Mouse (Mus musculus) liver, embryonic 14.5 days (tissue): Measurements from ENCODE around the gene Rtbdn. TPM values are rescaled to one million over a fixed set of nuclear protein-coding genes. Genes with fewer than 3 reads are reported as not detected.
A peak's percentile ranks its signal among the peaks of the same experiment; 100 is the strongest.

Experiments
- ATAC-seq: fragments of 200-750 bp; cut with Nextera tagmentation; 2 replicates; pipeline ENCODE4 v1.8.0; 2017; ENCODE audit warnings: moderate number of reproducible peaks, mild to moderate bottlenecking, moderate library complexity; ENCODE audit not compliant: insufficient read depth
- DNase-seq, 3 experiments: peaks; one replicate each; pipeline ENCODE4 v3.0.0-alpha.2; 2012 to 2013; ENCODE audit warnings: low read depth in 3 of 3, low spot score in 3 of 3
- H3K27ac ChIP-seq: fragments of 300-500 bp; sonication (generic); 2 replicates; pipeline ENCODE4 v1.5.1; 2014; ENCODE audit warnings: moderate library complexity, mild to moderate bottlenecking, control low read depth, inconsistent platforms
- H3K27me3 ChIP-seq: fragments of 300-500 bp; sonication (generic); 2 replicates; pipeline ENCODE4 v1.6.1; 2014; ENCODE audit warnings: mild to moderate bottlenecking, low read length, moderate library complexity; ENCODE audit not compliant: control insufficient read depth, insufficient read depth
- H3K36me3 ChIP-seq: fragments of 300-500 bp; sonication (generic); replicated peaks from 2 replicates; pipeline ENCODE4 v1.6.1; 2014; ENCODE audit warnings: low read depth; ENCODE audit not compliant: control insufficient read depth, insufficient read depth
- H3K4me1 ChIP-seq, 2 experiments: fragments of 200-500 bp in 1 of 2; fragments of 300-500 bp in 1 of 2; sonication (generic) in 1 of 2; replicated peaks; 2 replicates each; pipeline ENCODE4 v1.6.1; 2012 to 2014; ENCODE audit warnings: antibody characterized with exemption in 1 of 2, inconsistent platforms in 1 of 2, low read length in 1 of 2; ENCODE audit not compliant: control insufficient read depth in 2 of 2, insufficient read depth in 2 of 2
- H3K4me2 ChIP-seq: fragments of 300-500 bp; sonication (generic); 2 replicates; pipeline ENCODE4 v1.6.1; 2014; ENCODE audit warnings: low read depth, mild to moderate bottlenecking, control low read depth, moderate library complexity
- H3K4me3 ChIP-seq, 2 experiments: fragments of 200-500 bp in 1 of 2; fragments of 300-500 bp in 1 of 2; sonication (generic) in 1 of 2; 2 replicates each; pipeline ENCODE4 v1.5.1; 2012 to 2014; ENCODE audit warnings: low read depth in 2 of 2, low read length in 2 of 2, mild to moderate bottlenecking in 2 of 2, control low read depth in 1 of 2, inconsistent platforms in 1 of 2, moderate library complexity in 1 of 2; ENCODE audit not compliant: insufficient read depth in 1 of 2
- H3K9ac ChIP-seq: fragments of 300-500 bp; sonication (generic); replicated peaks from 2 replicates; pipeline ENCODE4 v1.6.1; 2014; ENCODE audit warnings: mild to moderate bottlenecking, control low read depth, moderate library complexity
- H3K9me3 ChIP-seq: fragments of 300-500 bp; sonication (generic); 2 replicates; pipeline ENCODE4 v1.6.1; 2016; ENCODE audit warnings: low read length, mixed read lengths; ENCODE audit not compliant: control insufficient read depth
- CTCF ChIP-seq: IDR thresholded peaks from 2 replicates; pipeline ENCODE4 v1.5.1; 2016; ENCODE audit warnings: antibody characterized with exemption, low read depth, control low read depth
- EP300 ChIP-seq: IDR thresholded peaks from 2 replicates; pipeline ENCODE4 v1.6.1; 2016; ENCODE audit warnings: antibody characterized with exemption, low read depth
- WGBS: fragments of 180-500 bp; shearing (Covaris S2); extraction: QIAGEN DNeasy Blood & Tissue Kit; methylation state at CpG from one replicate; pipeline ENCODE4 v1.1.7; 2014; ENCODE audit not compliant: insufficient replicate concordance; 5-methylcytosine and 5-hydroxymethylcytosine counted together
- polyA plus RNA-seq, 2 experiments: library from polyadenylated mRNA; depleted of rRNA in 1 of 2; stranded (reverse) in 1 of 2; unstranded in 1 of 2; fragments of >200 nt; fragmentation: Nextera tagmentation in 1 of 2; extraction: Ambion mirVana in 1 of 2; gene quantifications; 2 replicates each; pipeline versions ENCODE4 v1.2.1 to v1.2.3; 2012 to 2014

Gene Rtbdn
- polyA plus RNA-seq, 2 experiments: not detected

DNA sequence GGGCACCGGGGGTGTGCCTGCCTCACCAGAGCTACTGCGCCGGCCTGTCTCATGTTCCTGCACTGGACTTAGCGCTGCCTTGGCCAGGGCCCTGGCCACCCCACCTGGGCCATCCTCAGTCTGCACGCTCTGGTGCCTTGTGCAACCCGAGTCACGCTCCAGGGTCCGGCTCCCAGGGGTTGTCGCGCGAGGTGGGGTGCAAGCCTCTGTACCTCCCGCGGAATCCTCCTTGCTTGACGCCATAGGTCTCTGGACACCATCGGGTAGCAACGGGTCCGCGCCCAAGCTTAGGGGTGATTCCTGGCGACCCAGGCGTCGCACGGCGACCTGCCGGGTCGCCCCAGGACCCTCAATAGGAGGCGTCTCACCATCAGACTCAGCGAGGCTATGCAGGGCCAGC lies 34.4 kb upstream of the Rtbdn start:
- H3K4me2 ChIP-seq: peak overlapping the region; percentile 61
- H3K27ac ChIP-seq: no peak overlapping the region
- peak overlapping the region in 1 of 2 experiments; percentile 40; a peak in 3 of 4 replicates for H3K4me3 ChIP-seq
- no peaks in the 10 kb centered on the region; the same call in 1 of the 2 replicates for H3K36me3 ChIP-seq
- no peak overlapping the region for H3K9ac ChIP-seq
- peaks cover 6% of the 10 kb centered on the region for H3K27me3 ChIP-seq
- TF ChIP-seq EP300: no peak
- 0 out of 2 replicates have a peak, but pooled peaks have one; percentile 2 for TF ChIP-seq CTCF
- ATAC-seq (no peak), DNase-seq (no peak)
- no peaks in the 10 kb centered on the region for H3K9me3 ChIP-seq
- WGBS: 35% methylated on average over 27 of the region's 27 CpGs
- peaks cover 3 to 18% of the 10 kb centered on the region in 2 experiments; a peak in 3 of 4 replicates for H3K4me1 ChIP-seq

DNA sequence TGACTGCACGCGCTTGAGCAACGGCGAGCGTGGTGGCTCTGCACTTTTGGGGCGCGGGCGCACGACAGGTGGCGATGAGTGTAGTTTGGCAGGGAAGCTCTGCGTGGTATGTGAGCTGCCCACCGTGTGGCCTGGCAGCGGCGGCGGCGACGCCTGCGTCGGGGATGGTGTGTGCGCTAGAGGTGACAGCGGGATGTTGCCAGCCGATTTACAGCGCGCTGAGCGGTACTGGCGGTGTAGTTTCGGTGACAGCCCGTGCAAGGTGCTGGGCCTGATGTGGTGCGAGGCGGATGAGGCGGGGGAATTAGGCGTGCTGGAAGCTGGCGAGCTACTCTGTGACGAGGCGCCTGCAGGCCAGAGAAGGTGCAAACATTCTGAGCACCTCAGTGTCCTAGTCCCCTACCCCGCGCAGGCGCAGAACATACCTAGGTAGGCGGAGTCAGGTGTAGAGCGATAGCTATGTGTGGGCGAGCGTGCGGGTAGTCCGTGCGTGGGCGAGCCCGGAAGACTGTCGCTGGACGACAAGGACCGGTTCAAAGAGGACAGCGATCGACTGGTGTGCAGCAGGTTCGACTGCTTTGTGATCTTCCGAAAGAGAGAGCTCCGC lies 33.8 kb upstream of the Rtbdn start:
- Histone ChIP-seq H3K9ac (peak overlapping the region; percentile 15), H3K9me3 (no peaks in the 10 kb centered on the region), H3K27ac (no peak overlapping the region), H3K27me3 (peaks cover 6% of the 10 kb centered on the region), H3K4me3 (peak overlapping the region; percentile 40 to 54), H3K4me2 (peak overlapping the region; percentile 61), H3K4me1 (peaks cover 3 to 15% of the 10 kb centered on the region in 2 experiments; a peak in 3 of 4 replicates), H3K36me3 (no peaks in the 10 kb centered on the region; the same call in 1 of the 2 replicates)
- peak; percentile 59 for ATAC-seq
- TF ChIP-seq CTCF (0 out of 2 replicates have a peak, but pooled peaks have one; percentile 14), EP300 (no peak)
- DNase-seq: peak; percentile 71 to 78 (median 77)
- under 1% methylated on average over 55 of the region's 55 CpGs for WGBS

- H3K27me3 ChIP-seq: peaks cover 9% of the 10 kb centered on the region
- TF ChIP-seq CTCF (no peak), EP300 (no peak)
- H3K27ac ChIP-seq: no peak overlapping the region; the same call in 1 of the 2 replicates
These were observed 33.3 kb upstream of the Rtbdn start for GRCm38 (mm10) chr8:84913502-84913900.

DNA sequence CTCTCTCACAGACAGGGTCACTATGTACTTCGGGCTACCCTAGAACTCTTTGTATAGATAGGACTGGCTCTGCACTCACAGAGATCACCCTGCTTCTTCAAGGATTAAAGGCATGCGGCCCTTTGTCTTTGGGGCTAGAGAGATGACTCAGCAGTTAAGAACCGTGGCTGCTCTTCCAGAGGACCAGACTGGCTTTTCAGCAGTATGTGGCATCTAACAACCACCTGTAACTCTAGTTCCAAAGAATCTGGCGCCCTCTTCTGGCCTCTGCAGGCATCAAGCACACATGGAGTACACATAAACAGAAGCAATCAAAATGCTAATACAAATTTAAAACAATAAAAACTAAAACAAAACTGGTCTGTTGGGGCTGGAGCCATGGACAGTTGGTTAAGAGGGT lies 32.8 kb upstream of the Rtbdn start:
- H3K4me3 ChIP-seq: peak overlapping the region in 1 of 2 experiments; percentile 40; a peak in 1 of 4 replicates
- H3K4me1 ChIP-seq: peaks cover 3 to 13% of the 10 kb centered on the region in 2 experiments; a peak in 3 of 4 replicates
- WGBS: 18% methylated on average over 4 of the region's 4 CpGs
- no peak overlapping the region; the same call in 1 of the 2 replicates for H3K27ac ChIP-seq
- H3K9me3 ChIP-seq: no peaks in the 10 kb centered on the region
- ATAC-seq (no peak; the same call in 1 of the 2 replicates), DNase-seq (peak; percentile 73 to 76 (median 76))
- no peak overlapping the region for H3K9ac ChIP-seq
- no peaks in the 10 kb centered on the region; the same call in 1 of the 2 replicates for H3K36me3 ChIP-seq
- H3K4me2 ChIP-seq: peak overlapping the region; percentile 61
- TF ChIP-seq CTCF (peak; percentile 76), EP300 (no peak)
- peaks cover 11% of the 10 kb centered on the region for H3K27me3 ChIP-seq

More at GRCm38 (mm10) chr8:84913502-84913900, 33.3 kb upstream of the Rtbdn start:
- no peaks in the 10 kb centered on the region for H3K9me3 ChIP-seq
- H3K4me2 ChIP-seq: peak overlapping the region; percentile 61
- peaks cover 3 to 13% of the 10 kb centered on the region in 2 experiments; a peak in 3 of 4 replicates for H3K4me1 ChIP-seq
- ATAC-seq: no peak
- peak overlapping the region; percentile 15 for H3K9ac ChIP-seq
- no peak for DNase-seq
- H3K36me3 ChIP-seq: no peaks in the 10 kb centered on the region; the same call in 1 of the 2 replicates
- WGBS: 8% methylated on average over 9 of the region's 9 CpGs
- peak overlapping the region; percentile 40 to 54 for H3K4me3 ChIP-seq

DNA sequence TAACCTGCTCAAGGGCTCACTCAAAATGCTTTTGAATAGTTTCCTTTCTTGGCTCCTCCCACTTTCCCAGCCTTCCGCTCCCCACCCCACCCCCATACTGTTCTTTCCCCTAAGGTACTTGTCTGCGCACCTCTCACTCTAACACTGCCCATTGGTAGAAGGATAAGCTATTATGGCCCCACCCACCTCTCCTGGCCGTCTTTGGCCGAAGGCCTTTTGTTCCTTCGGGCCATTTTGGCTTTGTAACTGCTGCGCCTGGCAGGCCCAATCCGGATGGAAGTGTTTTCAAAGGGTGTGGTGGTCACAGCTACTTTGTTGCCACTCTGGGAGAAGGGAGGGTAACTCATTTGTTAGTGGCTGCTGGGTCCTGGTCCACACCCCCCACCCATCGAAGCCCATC lies 31.5 kb upstream of the Rtbdn start:
- DNase-seq (no peak), ATAC-seq (no peak)
- no peak overlapping the region for H3K4me2 ChIP-seq
- H3K27ac ChIP-seq: no peak overlapping the region
- 84% methylated on average over 8 of the region's 8 CpGs for WGBS
- no peaks in the 10 kb centered on the region for H3K9me3 ChIP-seq
- H3K36me3 ChIP-seq: no peaks in the 10 kb centered on the region; the same call in 1 of the 2 replicates
- H3K4me1 ChIP-seq: peaks cover under 1 to 3% of the 10 kb centered on the region in 2 experiments; a peak in 2 of 4 replicates
- H3K27me3 ChIP-seq: peaks cover 11% of the 10 kb centered on the region
- TF ChIP-seq CTCF (no peak), EP300 (no peak)
- no peak overlapping the region for H3K9ac ChIP-seq
- H3K4me3 ChIP-seq: no peak overlapping the region
